Mouse (Mus musculus): ENCODE measurements at regions not wholly inside any gene's neighbourhood (a gene's known extent, or its start where the extent isn't known, plus 50 kb on each side); places are given as distances from the start of the nearest gene placed in this dataset.
A peak's percentile ranks its signal among the peaks of the same experiment; 100 is the strongest.

DNA sequence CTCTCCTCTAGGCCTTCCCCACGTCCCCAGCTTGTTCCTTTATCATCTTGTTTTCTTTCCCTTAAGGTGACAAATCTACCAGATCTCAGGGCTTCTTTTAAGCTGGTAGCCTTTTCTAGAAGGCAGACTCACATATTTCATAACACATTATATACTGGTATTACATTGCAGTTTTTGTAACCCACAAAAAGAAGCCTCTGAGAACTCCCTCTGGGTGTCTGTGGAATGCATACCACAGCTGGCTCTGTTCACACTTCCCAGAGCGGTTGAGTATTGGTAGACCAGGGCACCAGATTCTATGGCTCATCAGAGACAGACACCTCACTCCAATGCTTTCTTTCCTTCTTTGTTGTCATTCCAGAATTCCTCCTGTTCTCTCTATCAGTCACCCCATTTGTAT, 336.4 kb downstream of the Fam84a start:
- no peak for DNase-seq

DNA sequence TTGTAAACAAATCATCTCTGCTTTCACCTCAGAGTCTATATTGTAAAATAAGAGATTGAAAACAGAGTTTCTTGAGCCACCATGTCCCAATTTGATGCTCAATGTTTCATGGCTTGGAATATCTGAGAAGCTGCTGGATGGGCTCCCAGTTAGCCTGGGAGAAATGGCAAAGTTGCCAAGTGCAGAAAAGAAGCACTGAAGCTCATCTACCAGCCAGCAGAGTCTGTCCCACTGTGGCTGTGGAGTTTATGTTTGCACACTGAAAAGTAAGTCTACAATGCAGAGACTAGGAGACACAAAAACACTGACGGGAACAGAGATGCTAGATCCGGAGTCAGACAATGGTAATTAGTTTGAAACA, 341.7 kb downstream of the Fam84a start:
- DNase-seq: no peak

DNA sequence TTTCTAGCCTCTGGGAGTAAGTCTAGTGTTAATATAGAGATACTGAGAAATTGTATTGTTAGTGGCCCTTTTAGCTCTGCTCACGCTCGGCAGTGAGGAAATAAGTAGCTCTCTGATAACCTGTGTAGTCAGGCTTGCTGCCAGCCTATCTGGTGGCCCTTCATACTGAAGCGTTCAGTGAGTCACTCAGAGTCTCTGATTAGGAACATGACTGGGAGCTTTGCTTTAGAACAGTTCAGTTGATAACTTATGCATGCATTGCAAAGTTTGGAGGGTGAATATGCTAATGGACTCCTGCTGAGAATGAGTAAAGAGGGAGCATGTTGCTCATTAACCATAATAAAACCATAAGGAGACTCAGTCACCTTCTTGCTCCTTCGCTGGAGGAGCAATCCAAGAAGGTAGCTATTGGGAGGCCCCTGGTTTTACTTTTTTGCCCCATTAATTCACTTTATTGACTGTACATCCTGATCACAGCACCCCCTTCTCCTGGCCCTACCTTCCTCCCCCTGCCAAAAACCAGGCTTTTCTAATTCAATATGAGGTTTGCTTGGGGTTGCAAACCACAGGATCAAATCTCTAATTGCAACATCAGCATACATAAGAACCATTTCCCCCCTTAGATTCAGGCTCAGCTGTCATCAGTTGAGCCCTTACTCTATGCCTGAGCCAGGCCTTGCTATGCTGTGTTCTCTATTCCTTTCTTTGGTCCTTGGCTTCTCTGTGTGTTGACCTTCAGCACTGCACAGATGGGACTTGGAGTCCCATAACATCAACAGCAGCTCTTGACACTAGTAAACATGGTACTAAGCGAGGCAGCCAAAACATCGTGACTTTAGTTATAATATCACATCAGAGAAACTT, 342.3 kb downstream of the Fam84a start:
- DNase-seq: peak in 1 of 2 experiments; percentile 10

DNA sequence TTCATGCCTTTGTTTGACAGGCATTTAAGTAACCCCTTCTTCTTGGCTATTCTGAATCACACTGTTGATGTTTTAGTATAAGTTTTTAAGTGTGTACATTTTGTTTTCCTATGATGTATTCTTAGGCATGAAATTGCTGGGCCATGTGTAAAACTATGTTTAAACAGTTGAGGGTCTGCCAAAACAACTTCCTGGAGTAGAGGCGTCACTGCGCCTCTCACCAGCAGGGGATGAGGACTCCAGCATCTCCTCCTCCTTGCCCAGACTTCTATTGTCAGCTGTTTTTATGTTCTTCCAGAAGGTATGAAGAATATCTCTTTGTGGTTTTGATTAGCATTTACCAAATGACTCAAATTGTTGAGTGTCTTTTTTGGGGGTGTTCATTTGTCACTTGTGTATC, 372.1 kb downstream of the Fam84a start:
- no peak for DNase-seq

DNA sequence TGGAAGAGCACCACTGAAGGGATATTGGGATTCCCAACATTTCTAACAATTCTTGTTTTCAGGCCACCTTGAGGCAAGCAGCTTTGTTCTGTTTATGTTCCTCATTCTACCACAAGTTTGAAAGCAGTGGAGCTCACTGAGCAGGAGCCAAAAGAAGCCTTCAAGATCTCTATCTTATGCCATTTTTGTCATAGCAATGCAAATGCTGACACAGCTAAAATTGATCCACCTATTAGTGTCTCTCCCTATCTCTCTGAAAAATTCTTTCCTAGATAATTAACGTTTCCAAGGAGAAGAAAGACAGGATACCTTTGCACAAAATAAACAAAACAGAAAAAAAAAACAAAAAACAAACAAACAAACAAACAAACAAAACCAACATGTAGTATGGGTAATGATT, 375.2 kb downstream of the Fam84a start:
- DNase-seq: no peak

DNA sequence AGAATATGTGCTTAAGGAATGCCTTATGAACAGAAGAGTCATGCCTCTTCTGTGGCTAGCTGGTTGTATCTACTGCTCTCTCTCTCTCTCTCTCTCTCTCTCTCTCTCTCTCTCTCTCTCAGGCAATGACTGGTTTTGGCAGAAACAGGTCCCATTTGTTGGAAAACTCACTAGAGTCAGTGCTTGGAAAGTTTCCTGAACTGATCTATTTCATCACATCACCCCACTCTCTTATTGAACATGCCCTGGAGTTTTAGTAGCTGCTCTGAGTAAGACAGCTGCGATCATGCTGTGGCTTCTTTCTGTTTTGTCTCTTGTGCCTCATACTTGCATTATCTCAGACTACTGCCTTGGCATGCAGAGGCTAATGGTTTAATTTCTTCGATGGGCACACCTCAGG, 382.2 kb downstream of the Fam84a start:
- DNase-seq: no peak

DNA sequence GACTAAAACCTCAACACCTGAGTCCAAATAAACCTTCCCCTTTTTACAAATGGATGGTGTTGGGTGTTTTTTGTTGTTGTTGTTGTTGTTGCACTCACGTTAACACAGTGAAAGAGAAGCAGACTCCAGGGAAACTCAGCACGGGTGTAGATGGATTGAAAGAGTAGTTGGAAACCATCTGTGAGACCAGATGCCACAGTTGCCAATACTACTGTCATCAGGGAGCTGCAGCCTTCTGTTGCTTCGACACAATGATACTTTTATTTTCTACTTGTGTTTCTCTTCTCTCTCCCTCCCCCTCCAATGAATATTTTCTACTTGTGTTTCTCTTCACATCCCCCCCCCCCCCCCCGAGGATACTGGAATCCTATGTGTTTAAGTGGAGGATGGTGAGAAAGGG, 382.7 kb downstream of the Fam84a start:
- no peak for DNase-seq

DNA sequence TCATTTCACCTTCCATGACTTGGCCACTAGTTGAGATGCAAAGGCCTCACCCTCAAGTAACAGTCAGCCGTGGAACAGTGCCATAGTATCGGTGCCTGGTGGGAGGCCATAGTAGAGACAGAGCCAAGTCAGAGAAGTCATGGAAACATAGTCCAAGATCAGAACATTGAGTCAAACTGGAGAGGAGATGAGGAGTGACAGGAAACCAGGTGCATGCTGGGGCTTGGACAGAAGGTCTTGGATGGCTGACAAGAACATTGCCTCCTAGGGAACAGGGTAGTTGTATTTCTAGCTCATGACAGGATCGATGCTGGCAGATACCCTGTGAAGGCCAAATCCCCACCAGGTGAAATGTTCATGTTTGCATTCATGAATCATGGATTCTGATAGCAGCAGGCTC, 385.4 kb downstream of the Fam84a start:
- no peak for DNase-seq

DNA sequence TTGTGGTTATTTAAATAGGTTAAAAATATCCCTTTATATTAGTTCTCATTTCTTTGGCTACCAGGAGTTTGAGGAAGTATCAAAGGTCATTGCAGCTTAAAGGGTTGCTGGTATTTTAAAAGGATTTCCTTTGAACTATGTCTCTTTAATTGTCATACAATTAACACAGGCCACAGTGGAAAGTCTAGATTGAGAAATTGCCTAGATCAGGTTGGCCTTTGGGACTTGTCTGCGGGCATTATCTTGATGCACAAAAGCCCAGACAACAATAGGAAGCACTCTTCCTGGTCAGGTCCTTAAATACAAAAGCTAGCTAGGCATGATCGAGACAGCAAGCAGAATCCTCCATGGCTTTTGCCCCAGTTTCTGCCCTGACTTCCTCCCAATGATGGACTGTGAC, 398.0 kb downstream of the Fam84a start:
- no peak for DNase-seq

DNA sequence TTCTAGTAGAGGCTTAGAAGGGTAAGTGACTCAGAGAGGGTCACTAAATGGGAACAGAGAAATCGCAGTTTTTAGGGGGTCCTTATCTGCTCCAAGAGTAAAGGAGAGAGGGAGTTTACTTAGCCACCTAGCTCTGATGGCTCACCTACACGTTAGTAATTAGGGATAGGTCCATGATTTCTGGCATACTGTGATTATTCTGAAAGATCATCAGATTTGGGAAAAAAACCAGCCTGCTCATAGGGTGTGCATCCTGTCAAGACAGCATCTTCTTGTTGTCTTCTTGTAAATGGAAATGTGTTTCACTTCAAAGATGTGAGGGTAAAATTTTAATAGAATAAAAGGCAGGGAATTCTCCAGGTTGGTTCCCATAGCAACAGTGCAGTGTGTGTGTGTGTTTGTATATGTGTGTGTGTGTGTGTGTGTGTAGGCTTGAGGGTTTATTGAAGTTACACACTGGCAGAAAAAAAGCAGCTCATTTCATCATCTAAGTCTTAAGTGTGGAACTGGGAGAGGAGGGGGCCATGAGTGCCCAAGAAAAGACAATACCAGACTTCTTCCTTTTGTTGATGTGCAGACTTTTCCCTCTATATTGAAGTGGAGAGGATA, 407.4 kb downstream of the Fam84a start:
- no peak for DNase-seq

DNA sequence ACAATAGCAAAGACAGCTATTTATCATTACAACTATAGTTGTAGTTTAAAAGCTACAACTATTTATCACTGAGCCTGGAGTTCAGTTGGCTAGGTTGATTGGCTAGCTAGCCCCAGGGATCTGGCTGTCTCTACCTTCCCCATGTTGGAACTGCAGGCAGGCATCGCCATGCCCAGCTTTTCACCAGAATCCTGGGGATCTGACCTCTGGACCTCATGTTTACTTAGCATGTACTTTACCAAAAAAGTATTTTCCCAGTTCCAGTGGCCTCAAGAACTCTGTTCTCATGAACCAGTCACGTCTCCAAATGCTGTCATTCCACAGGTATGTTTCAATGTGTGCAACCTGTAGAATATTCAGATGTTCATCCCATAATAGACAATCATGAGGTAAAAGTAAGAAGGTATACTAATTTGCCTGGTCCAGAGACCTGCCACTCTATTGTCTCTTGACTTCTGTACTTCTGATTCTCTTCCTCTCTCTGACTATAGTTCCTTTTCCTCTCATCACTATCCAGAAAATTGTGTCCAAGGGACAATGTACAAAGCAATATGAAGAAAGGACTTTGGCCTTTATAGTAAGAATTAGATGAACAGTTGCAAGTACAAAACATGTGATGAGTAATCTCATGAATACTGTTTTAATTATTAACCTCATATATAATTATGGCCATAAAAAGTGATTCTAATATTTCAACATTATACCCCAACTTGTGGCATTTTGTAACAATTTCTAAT, 421.8 kb downstream of the Fam84a start:
- no peak for DNase-seq

DNA sequence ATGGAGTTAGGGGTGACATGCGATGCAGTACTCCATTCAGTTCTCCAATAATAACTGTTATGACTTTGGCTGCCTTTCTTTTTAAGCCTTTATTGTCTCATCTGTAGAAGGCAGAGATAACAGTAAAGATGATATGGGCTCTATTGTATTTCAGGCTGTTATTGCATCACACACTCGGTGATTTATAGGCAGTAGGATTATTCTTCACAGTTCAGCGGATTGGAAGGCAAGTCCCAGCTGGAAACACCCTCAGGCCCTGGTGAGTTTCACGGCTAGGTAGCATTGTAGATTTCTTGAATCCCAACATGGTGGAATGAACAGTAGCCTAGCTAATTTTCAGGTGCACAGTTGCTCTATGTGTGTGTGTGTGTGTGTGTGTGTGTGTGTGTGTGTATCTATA, 422.9 kb downstream of the Fam84a start:
- no peak for DNase-seq

DNA sequence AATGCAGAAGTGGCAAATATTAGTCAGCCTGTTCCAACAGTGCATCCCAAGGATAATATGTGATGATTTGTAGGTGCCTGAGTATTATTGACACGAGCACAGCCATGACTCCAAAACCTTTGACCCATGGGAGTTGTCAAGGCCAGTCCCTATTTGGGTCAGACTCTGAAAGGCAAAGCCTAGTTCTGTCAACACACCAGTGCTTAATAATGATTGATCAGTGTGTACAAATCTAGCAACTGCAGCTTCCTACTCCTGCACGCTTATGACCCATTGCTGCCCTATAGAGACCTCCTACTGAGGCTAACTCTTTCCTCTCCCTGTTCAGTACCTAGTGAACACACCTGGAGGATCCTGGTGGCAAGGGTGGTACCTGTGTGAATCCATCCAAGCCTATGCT, 427.3 kb downstream of the Fam84a start:
- no peak for DNase-seq

DNA sequence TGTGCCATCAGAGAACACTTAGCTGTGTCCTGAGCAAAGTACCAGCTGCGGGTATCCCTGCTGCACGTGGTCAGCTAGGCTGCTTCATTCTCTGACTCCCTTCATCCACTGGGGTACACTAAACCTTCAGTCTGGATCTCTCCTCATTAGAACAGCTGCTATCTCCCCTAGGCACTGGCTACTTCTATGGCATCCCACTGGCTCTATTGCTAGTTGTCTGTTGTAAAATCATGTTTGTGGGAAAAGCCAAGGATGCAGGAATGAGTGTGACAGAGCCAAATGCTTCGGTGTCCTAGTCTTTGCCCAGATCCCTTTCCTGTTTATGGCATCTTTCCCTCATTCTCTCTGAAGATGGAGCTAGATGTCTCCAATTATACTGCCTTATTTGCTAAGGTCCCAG, 440.9 kb downstream of the Nbas start:
- DNase-seq: no peak

DNA sequence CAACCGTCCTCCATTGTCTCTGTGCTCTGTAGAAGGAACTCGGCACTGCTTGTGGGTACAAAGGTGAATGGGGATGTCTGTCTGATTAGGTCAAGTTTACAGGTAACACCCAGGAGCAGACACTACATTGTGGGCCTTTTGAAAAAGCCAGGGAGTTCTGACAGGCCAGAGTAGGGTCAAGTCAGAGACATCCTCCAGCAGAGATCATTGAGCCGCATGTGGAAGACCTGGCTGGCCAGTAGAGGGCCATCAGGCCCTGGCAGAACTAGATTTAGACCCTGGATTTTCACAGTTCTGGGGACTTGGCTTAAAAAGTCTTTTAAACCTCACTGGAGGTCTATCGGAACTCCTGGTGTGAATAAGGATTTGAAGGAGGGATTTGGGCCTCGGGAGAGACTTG, 438.8 kb downstream of the Nbas start:
- DNase-seq: peak; percentile 12 to 20

DNA sequence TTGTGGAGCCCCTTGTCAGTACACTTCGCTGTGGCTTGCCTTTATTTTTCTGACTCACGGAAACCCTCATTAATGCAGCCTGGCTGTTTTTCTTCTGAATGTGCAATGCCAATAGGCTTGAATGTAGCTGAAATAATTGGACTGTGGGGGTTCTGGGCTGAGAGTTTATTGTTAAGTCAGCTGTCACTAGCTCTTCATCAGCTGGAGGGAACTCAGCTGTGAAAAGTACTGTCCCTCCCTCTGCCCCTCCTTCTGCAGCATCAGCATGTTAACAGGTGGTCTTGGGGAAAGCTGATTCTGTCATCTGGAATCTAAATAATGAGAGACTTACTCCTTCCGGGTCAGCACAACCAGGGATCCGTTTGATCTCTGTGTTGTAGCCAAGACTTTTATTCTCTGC, 437.6 kb downstream of the Nbas start:
- no peak for DNase-seq

DNA sequence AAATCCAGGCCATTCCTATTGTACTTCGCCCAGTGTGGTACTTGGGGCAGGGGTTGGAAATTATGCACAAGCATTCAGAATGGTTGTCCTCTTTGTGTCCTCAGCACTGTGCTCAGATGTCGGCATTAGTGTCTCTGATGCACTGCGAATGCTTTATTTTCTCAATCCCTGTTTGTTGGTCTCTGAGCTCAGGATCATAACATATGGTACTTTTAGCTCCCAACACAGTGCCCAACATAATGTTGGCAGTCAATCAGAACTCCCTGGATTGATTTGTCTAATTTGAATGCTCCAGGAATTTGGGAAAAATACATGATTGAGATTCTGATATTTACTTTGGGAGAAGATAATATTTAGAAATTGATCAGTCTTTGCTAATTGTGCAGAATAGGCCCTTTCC, 434.7 kb downstream of the Nbas start:
- no peak for DNase-seq

DNA sequence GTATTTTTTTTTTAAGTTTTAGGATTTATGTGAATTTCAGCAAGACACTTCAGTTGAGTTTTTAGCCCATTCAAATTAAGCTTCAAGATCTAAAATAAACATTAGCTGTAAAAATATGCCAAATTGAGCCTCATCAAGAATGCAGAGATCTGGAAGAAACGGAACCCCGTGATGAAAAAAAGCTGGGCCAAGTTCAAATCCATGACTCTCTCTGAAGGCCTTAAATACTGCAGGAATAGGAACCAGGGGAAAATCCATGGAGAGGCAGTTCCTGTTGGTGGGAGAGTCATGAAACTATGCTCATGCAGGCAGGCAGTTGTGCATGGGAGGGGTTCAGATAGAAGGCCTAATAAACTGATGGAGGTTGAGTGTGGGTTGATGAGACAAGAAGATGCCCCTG, 430.9 kb downstream of the Nbas start:
- DNase-seq: no peak

DNA sequence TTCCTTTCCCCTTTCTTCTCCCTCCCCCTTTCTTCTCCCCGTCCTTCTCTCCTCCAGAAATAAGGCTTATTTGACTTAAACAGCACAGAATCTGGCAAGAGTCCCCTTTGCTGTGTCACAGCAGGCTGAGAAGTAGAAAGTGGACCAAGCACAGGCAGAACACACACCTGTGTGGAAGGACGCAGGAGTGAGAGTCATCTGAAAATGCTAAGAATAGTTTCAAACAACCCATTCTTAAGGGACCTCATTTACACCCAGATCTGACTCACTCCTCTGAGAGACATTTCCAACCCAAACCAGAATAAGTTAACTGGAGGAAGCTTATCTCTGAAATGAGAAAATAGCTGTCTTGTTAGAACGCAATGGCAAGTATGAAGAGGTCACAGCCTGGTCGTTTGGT, 429.9 kb downstream of the Nbas start:
- no peak for DNase-seq

DNA sequence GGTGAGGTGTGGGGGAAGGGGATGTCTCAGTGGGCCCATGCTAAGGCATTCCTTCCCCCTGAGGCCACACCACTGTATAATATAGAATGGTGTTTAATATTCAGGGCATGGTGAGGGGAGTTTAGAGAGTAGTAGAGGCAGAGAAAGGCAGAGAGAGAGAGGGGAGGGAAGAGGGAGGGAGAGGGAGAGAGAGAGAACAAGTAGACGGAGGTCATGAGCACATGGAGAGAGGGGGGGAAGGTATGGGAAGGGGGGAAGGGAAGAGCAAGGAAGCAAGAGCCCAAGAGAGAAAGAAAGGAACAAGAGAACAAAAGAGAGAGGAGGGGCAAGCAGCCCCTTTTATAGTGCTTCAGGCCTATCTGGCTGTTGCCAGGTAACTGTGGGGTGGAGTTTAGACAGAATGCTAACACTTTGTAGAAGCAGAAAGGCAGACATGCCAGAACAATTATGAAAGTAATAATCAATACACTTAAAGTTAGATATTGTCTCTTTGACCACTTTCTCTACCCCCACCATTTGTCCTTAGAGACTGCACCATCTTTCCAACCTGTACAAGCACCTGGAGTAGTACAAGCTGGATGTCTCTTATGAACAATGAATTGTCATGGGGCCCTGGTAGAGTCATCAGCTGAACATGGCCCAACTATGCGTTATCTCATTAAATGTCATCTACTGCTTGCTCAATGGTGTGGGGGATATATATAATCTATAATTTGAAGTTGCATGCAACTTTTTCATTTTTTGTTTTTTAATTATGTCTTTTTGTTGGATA, 422.6 kb downstream of the Nbas start:
- DNase-seq: no peak

DNA sequence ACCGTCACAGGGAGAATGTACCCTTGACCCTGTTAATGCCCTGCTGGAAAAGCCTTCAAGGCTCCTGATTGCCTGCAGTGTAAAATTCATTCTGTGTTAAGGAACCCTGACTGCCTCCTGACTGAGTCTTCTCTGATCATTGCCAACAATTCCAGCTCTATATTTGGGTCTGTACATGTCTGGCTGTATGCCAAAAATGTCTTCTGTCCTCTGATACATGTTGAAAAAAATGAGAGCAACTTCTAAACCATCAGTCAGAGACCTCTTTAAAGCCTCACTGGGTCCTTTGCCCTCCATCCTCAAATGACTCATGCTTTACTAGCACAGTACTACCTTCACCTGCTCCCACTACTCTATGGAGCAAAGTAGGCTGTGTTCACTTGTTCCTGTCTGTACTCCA, 408.3 kb downstream of the Nbas start:
- no peak for DNase-seq

DNA sequence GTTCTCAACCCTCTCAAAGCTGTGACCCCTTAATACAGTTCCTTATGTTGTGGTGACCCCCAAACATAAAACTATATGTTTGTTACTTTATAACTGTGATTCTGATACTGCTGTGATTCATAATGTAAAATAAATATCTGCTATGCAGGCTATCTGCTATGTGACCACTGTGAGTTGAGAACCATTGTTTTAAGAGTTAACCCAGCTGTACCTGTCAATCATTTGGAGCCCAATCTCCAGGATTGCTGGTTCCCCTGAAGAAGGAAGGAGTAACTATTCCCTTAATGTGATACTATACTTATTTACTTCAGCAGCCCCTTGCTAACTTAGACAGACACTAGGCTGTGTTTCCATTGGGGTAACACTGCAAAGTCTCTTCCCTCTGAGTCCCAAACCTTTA, 400.5 kb downstream of the Nbas start:
- no peak for DNase-seq

DNA sequence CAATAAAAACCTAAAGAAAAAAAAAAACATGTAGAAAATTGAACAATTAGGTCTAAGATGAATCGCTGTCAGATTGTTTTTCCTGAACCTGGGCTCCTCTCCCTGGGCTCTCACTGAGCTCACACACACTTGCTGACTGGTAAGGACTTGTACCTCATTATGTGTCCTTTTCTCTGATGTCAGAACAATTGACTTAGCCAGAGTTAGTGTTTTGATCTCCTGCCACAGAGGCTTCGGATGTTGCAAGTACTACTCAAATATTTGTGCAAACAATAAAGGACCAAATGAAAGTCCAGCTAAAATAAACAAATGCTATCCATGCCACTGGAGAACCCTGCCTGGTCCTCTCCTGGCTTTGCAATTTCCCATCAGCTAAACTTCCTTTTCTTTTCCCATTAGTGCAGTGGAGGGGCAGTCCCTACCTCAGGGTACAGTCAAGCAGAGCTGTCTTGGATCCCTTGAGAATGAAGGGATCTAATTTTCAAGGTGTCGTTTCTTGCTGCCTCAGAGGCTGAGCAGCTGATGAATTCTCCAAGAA, 399.6 kb downstream of the Nbas start:
- DNase-seq: no peak
